Mouse (Mus musculus): ENCODE measurements around the gene Fgf3.
"Not testable (repeated sequence)": the region's sequence is repeated elsewhere in the genome, so short reads cannot be mapped to it uniquely, and the experiment has no call there.

Fgf3 gene

DNA sequence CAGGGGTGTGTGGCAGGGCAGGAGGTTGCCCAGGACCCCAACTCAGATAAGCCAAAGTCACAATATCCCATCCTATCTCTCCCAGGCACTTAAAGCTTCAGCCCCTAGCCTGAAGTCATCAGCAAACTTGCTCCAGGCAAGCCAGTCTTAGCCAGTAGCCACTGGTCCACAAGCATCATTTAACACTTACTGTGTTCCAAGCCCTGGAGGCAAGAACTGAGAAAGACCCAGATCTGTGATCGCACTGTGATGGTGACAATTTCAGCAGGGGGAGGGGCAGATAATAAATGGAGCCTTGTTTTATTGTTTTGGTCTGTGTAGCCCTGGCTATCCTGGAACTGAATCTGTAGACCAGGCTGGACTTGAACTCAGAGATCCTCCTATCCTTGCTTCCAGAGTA, 20.8 kb downstream of the Fgf3 start:
- no peak for DNase-seq

- no peak for DNase-seq
Measured at GRCm38 (mm10) chr7:144861056-144861768, 23.3 kb downstream of the Fgf3 start.

DNA sequence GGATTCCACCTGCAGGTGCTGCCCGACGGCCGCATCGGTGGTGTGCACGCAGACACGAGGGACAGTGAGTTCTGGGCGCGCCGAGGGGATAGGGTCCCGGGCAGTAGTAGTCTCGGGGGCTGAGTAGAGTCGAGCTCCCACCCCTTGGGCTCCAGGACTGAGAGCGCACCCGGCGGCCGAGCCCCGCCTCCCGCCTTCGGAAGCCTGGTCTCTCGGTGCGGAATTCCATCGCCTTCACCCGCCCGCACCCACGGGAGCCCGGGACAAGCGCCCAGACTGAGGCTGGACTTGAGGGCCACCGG, 23.8 kb downstream of the Fgf3 start:
- no peak for DNase-seq

GRCm38 (mm10) chr7:144862126-144862525, 24.2 kb downstream of the Fgf3 start:
- no peak for DNase-seq

DNA sequence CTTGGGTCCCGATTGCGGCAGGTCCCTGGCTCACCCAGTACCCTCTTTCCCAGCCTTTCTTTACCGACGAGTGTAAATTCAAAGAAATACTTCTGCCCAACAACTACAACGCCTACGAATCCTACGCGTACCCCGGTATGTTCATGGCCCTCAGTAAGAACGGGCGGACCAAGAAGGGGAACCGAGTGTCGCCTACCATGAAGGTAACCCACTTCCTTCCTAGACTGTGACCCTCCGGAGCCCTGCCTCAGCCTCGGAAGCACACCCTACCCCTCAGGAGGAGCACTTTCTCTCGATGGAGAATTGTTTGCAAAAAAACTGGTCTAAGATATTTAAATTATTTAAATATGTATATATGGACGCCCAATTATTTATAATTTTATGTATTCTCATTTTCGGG, 24.8 kb downstream of the Fgf3 start:
- DNase-seq = no peak

- no peak for DNase-seq
Measured at GRCm38 (mm10) chr7:144863196-144863595, 25.3 kb downstream of the Fgf3 start.

GRCm38 (mm10) chr7:144864160-144864670, 26.3 kb downstream of the Fgf3 start:
- DNase-seq = no peak

DNA sequence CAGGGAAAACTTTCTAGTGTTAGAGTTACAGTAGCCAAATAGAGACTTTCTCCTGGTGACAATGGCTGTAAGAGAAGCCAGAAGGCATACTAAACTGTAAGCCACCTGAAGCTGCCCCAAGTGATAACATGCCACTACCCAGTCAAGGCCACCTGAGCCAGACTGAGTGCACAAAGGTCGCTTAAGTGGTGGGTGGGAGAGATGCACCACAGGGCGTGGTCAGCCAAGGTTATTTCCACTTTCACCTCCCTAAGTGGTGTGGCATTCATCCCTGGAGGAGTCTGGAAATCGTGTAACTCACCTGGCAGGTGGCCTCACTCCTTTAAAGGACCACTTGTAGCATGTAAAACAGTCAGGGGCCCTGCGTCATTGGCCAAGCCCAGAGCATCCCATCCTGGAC, 29.3 kb downstream of the Fgf3 start:
- no peak for DNase-seq

- no peak for DNase-seq
Measured at GRCm38 (mm10) chr7:144867602-144868001, 29.7 kb downstream of the Fgf3 start.

- DNase-seq = no peak
Measured at GRCm38 (mm10) chr7:144872420-144872819, 34.5 kb downstream of the Fgf3 start.

DNA sequence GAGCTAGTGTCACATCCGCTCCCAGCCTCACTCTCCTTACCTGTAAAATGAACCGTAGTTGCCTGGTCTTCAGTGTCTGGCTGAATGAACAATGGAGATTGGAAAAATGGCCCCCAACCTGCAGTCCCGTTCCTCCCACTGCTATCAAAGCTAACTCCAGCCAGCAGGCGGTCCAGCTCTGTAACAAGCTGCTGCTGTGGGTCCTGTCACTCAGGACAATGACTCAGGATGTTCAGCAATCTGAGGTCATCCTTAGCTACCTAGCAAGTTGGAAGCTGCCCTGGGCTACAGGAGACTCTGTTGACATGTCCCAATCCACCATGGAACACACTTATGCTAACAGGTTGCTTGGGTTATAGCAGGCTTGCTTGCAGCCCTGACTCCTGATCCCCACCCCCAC, 35.3 kb downstream of the Fgf3 start:
- DNase-seq = no peak

- no peak for DNase-seq
Measured at GRCm38 (mm10) chr7:144874226-144874625, 36.3 kb downstream of the Fgf3 start.

DNA sequence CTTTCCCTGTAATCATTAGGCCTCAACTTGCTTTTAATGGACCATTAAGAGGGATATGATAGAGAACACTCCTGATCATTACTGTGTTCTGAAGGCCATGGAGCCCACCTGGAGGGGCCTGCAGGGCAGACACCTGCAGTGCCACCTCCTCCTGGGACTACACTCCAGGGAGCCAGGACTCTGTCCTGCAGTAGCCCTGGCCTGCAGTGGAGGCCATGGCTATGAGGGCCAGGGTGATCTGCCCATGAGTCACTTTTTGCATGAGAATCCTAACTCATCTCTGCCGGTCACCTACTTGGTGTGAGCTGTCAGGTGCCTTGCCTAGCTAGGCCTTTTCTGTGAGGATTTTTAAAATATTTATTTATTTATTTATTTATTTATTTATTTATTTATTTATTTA, 40.5 kb downstream of the Fgf3 start:
- DNase-seq = no peak

GRCm38 (mm10) chr7:144883106-144883505, 45.2 kb downstream of the Fgf3 start:
- no peak for DNase-seq

GRCm38 (mm10) chr7:144887672-144888071, 49.8 kb downstream of the Fgf3 start:
- no peak for DNase-seq

DNA sequence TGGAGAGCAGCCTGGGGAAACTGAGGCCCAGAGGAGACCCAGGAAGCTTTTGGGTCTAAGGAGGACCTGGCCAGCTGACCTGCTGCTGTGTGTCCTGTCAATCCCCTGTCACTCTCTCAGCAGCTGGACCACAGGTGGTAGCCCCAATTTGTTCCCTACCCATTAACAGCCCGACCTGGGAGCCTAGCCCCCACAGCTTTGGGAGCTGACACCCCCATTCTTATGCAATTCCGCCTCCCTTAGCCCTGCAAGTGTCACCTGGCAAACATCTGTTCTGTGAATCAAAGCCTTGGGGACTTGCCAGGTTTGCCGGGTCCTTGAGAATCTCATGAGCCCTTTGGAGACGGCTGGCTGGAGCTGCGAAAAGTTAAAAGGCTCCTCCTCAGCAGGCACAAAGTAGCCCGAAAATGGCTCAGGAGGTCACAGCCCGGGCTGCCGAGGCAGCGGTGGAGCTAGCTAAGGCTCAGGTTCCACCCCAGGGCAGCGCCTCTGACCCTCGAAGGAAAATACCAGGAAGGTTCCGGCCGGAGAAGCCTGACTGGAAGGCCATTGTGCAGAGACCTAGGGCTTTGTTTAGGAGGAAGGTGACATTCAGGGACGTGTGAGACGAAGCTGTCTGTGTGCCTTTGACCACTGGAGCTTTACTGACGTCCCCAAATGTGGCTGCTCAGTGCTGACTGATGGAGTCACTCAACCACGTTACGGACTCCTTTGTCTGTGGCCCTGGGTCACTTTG, 50.8 kb downstream of the Fgf3 start:
- DNase-seq = no peak

GRCm38 (mm10) chr7:144890661-144891060, 52.8 kb downstream of the Fgf3 start:
- DNase-seq = not testable (repeated sequence)

DNA sequence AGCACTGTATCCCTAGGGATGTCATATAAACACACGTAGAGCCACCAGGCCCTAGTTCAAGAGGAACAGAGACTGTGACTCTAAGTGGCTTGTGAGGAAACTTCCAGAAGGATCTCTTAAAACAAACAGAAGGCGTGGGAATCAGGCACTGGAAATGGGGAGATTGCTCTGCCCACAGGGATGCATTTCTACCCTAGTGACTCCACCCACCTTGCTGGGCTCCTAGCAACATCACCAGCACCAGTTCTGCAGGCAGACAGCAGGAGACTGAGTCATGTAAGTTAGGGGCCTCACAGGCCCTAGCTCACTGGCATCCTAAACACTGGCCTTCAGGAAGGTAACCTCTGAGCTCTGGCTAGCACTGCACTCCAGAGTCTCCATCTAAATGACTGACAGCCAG, 54.0 kb downstream of the Fgf3 start:
- DNase-seq = peak; percentile 36

DNA sequence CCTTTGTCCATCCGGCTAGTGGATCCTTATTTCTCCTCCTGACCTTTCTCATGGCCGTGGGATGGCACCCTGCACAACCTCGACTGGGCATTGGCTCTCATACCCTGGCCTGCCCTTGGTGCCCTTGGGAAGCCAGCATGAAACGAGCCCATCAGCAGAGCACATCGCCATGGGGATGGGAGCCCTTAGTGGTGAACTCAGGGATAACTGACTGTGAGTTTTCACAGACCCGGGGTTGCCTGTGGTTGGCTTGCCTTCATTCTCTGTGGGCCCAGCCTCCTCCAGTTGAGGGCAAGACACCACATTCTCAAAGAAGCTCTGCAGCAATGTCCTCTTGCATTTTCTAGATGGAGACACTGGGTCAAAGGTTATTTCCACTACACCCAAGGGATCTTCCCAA, 54.4 kb downstream of the Fgf3 start:
- DNase-seq = no peak

All from right cerebral cortex, adult 18-20 months (tissue).